Mouse (Mus musculus): Measurements from ENCODE around the gene Hykk.

DNA sequence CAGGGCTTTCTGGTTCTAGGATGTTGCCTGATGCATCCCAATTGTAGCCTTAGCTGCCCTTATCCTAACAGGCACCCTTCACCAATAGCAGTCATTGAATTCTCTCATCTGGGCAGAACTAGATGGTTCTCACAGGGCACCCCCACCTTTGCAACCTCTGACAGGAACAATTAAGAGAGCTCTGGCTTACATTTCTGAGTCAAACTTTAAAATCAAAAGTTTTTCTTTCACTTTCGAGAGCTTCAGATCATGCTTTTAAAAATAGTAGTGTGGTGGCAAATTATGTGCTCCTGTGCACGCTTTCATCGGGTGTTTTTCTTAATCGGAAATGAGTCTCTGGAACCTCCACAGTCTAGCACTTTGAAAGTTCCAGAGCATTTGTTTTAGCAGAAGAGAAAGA, 44.0 kb downstream of the Hykk start:
- TF ChIP-seq CTCF (IDR thresholded peaks at IDR 0.05; ENCODE audit: low read depth, low read length), result no peak
- no peak for TF ChIP-seq GATA2 (IDR thresholded peaks at IDR 0.05; ENCODE audit: borderline replicate concordance, low read depth, low read length)

Data from G1E (cell line).